Mouse (Mus musculus): ENCODE results near the gene Mlf2. TPM values are rescaled to one million over a fixed set of nuclear protein-coding genes. Genes with fewer than 3 reads are reported as not detected.

Mlf2 gene
- total and polyA plus RNA-seq, 3 experiments: 116 to 203 (median 124) TPM

- H3K36me3 ChIP-seq (replicated peaks in 1 of 2; ENCODE audit: control insufficient read depth in 1 of 2, insufficient read depth in 1 of 2, low read length in 1 of 2): peaks cover 0 to 11% of the 10 kb centered on the region in 2 experiments
- H3K4me2 ChIP-seq (ENCODE audit: insufficient read depth, low read depth, poor library complexity, severe bottlenecking): no peak overlapping the region
- H3K9me3 ChIP-seq (replicated peaks; ENCODE audit: low read length): no peaks in the 10 kb centered on the region
- dilution Hi-C loops (cut with MboI; ENCODE audit: extremely low pct_ligation_motif_present, extremely low pct_unique_long_range_greater_than_20kb, low sequenced_read_pairs) (no loop called here), in situ Hi-C loops (cut with MboI; ENCODE audit: low pct_ligation_motif_present, low pct_unique_long_range_greater_than_20kb, low sequenced_read_pairs) (no loop called here)
- TF ChIP-seq KAT2A (IDR thresholded peaks at IDR 0.05; ENCODE audit: insufficient replicate concordance, low read length) (no peak), NELFE (IDR thresholded peaks at IDR 0.05; ENCODE audit: low read depth, low read length) (no peak), CHD1 (IDR thresholded peaks at IDR 0.05; ENCODE audit: low read depth, low read length) (no peak), ETS1 (conservative IDR thresholded peaks at IDR 0.05; ENCODE audit: low read depth, low read length) (no peak), NRF1 (IDR thresholded peaks at IDR 0.05; ENCODE audit: low read depth, low read length) (no peak), ZMIZ1 (IDR thresholded peaks at IDR 0.05; ENCODE audit: low read depth, low read length) (no peak), BHLHE40 (IDR thresholded peaks at IDR 0.05; ENCODE audit: low read depth, low read length) (no peak), ELF1 (IDR thresholded peaks at IDR 0.05; ENCODE audit: low read depth, low read length) (no peak), GABPA (IDR thresholded peaks at IDR 0.05; ENCODE audit: insufficient replicate concordance, low read depth, low read length) (no peak), MAFK (IDR thresholded peaks at IDR 0.05; ENCODE audit: insufficient replicate concordance, low read length) (no peak), TBP (conservative IDR thresholded peaks at IDR 0.05; ENCODE audit: low read depth, low read length) (no peak), RCOR1 (conservative IDR thresholded peaks at IDR 0.05; ENCODE audit: low read depth, low read length) (no peak), CTCF (conservative IDR thresholded peaks at IDR 0.05 in 1 of 2, IDR thresholded peaks at IDR 0.05 in 1 of 2; ENCODE audit: low read depth in 2 of 2, low read length in 2 of 2) (no peak), JUND (conservative IDR thresholded peaks at IDR 0.05; ENCODE audit: low read depth, low read length) (no peak), POLR2AphosphoS2 (IDR thresholded peaks at IDR 0.05; ENCODE audit: low read depth, low read length) (no peak), MAZ (IDR thresholded peaks at IDR 0.05; ENCODE audit: low read depth, low read length) (no peak), ZKSCAN1 (IDR thresholded peaks at IDR 0.05; ENCODE audit: borderline replicate concordance, low read depth, low read length) (no peak), IRF4 (IDR thresholded peaks at IDR 0.05; ENCODE audit: low read depth, low read length) (no peak), ZC3H11A (IDR thresholded peaks at IDR 0.05; ENCODE audit: low read depth, low read length) (no peak), E2F4 (IDR thresholded peaks at IDR 0.05; ENCODE audit: insufficient replicate concordance, low read depth, low read length) (no peak)
- H3K4me3 ChIP-seq (replicated peaks in 1 of 3; ENCODE audit: low read depth in 2 of 3, low read length in 2 of 3, poor library complexity in 1 of 3): no peak overlapping the region
- DNase-seq (ENCODE audit: extremely low read depth): no peak
- H3K27ac ChIP-seq (ENCODE audit: insufficient read depth, low read depth): no peak overlapping the region
- H3K27me3 ChIP-seq (replicated peaks): peaks cover 10% of the 10 kb centered on the region
- peaks cover 8 to 44% of the 10 kb centered on the region in 2 experiments for H3K4me1 ChIP-seq (ENCODE audit: control insufficient read depth in 1 of 2, insufficient read depth in 2 of 2)
- no peaks in the 10 kb centered on the region for H3K79me2 ChIP-seq (replicated peaks; ENCODE audit: control insufficient read depth, extremely low read depth, insufficient read depth, poor library complexity, severe bottlenecking)
- no peak overlapping the region for H3K9ac ChIP-seq (ENCODE audit: insufficient read depth, low read depth)
These were observed 17.4 kb upstream of the Mlf2 start for GRCm38 (mm10) chr6:124913721-124914285.

- in situ Hi-C loops (cut with MboI; ENCODE audit: low pct_ligation_motif_present, low pct_unique_long_range_greater_than_20kb, low sequenced_read_pairs): no loop called here
- Histone ChIP-seq H3K4me1 (ENCODE audit: control insufficient read depth in 1 of 2, insufficient read depth in 2 of 2) (peaks cover 8 to 48% of the 10 kb centered on the region in 2 experiments), H3K4me2 (ENCODE audit: insufficient read depth, low read depth, poor library complexity, severe bottlenecking) (no peak overlapping the region), H3K9ac (ENCODE audit: insufficient read depth, low read depth) (no peak overlapping the region), H3K79me2 (replicated peaks; ENCODE audit: control insufficient read depth, extremely low read depth, insufficient read depth, poor library complexity, severe bottlenecking) (no peaks in the 10 kb centered on the region), H3K36me3 (replicated peaks in 1 of 2; ENCODE audit: control insufficient read depth in 1 of 2, insufficient read depth in 1 of 2, low read length in 1 of 2) (peaks cover 0 to 11% of the 10 kb centered on the region in 2 experiments), H3K27ac (ENCODE audit: insufficient read depth, low read depth) (no peak overlapping the region), H3K9me3 (replicated peaks; ENCODE audit: low read length) (no peaks in the 10 kb centered on the region), H3K4me3 (replicated peaks in 1 of 3; ENCODE audit: low read depth in 2 of 3, low read length in 2 of 3, poor library complexity in 1 of 3) (no peak overlapping the region), H3K27me3 (replicated peaks) (peaks cover 10% of the 10 kb centered on the region)
- dilution Hi-C loops (cut with MboI; ENCODE audit: extremely low pct_ligation_motif_present, extremely low pct_unique_long_range_greater_than_20kb, low sequenced_read_pairs): no loop called here
- DNase-seq (ENCODE audit: extremely low read depth): no peak
- TF ChIP-seq NELFE (IDR thresholded peaks at IDR 0.05; ENCODE audit: low read depth, low read length): no peak
- TF ChIP-seq MAFK (IDR thresholded peaks at IDR 0.05; ENCODE audit: insufficient replicate concordance, low read length): no peak
- no peak for TF ChIP-seq POLR2AphosphoS2 (IDR thresholded peaks at IDR 0.05; ENCODE audit: low read depth, low read length)
- TF ChIP-seq GABPA (IDR thresholded peaks at IDR 0.05; ENCODE audit: insufficient replicate concordance, low read depth, low read length): no peak
- no peak for TF ChIP-seq UBTF (IDR thresholded peaks at IDR 0.05; ENCODE audit: low read depth, low read length)
- TF ChIP-seq IRF4 (IDR thresholded peaks at IDR 0.05; ENCODE audit: low read depth, low read length): no peak
- TF ChIP-seq E2F4 (IDR thresholded peaks at IDR 0.05; ENCODE audit: insufficient replicate concordance, low read depth, low read length): no peak
- no peak for TF ChIP-seq ZNF384 (IDR thresholded peaks at IDR 0.05; ENCODE audit: low read depth, low read length)
- no peak for TF ChIP-seq KAT2A (IDR thresholded peaks at IDR 0.05; ENCODE audit: insufficient replicate concordance, low read length)
- no peak for TF ChIP-seq RAD21 (IDR thresholded peaks at IDR 0.05; ENCODE audit: low read depth, low read length)
- TF ChIP-seq POLR2A (IDR thresholded peaks at IDR 0.05; ENCODE audit: low read depth, low read length): no peak
- no peak for TF ChIP-seq EP300 (IDR thresholded peaks at IDR 0.05; ENCODE audit: low read length)
These were observed 16.7 kb upstream of the Mlf2 start for GRCm38 (mm10) chr6:124914511-124914910.

Data from CH12.LX (cell line).